Mouse (Mus musculus) embryonic facial prominence, embryonic 13.5 days (tissue): ENCODE measurements around the gene Frmd4a. TPM values are rescaled to one million over a fixed set of nuclear protein-coding genes. Genes with fewer than 3 reads are reported as not detected.

Experiments used
- ATAC-seq: fragments of 200-750 bp; cut with Nextera tagmentation; 2 replicates; pipeline ENCODE4 v1.8.0; 2017; ENCODE audit warnings: low read depth; ENCODE audit not compliant: insufficient number of reproducible peaks, insufficient read depth, low FRiP score, low TSS enrichment
- H3K27ac ChIP-seq: fragments of 300-500 bp; sonication (generic); 2 replicates; pipeline ENCODE4 v1.5.1; 2015; ENCODE audit warnings: moderate library complexity, mild to moderate bottlenecking, inconsistent platforms
- H3K27me3 ChIP-seq: fragments of 300-500 bp; sonication (generic); 2 replicates; pipeline ENCODE4 v1.6.1; 2015; ENCODE audit warnings: mild to moderate bottlenecking, inconsistent platforms
- H3K36me3 ChIP-seq: fragments of 300-500 bp; sonication (generic); 2 replicates; pipeline ENCODE4 v1.6.1; 2015; ENCODE audit warnings: mild to moderate bottlenecking, inconsistent platforms
- H3K4me1 ChIP-seq: fragments of 300-500 bp; sonication (generic); 2 replicates; pipeline ENCODE4 v1.6.1; 2015; ENCODE audit warnings: inconsistent platforms
- H3K4me2 ChIP-seq: fragments of 300-500 bp; sonication (generic); 2 replicates; pipeline ENCODE4 v1.6.1; 2015; ENCODE audit warnings: moderate library complexity, mild to moderate bottlenecking, inconsistent platforms
- H3K4me3 ChIP-seq: fragments of 300-500 bp; sonication (generic); 2 replicates; pipeline ENCODE4 v1.5.1; 2015; ENCODE audit warnings: mild to moderate bottlenecking, inconsistent platforms
- H3K9ac ChIP-seq: fragments of 300-500 bp; sonication (generic); 2 replicates; pipeline ENCODE4 v1.6.1; 2015; ENCODE audit warnings: mild to moderate bottlenecking, inconsistent platforms
- H3K9me3 ChIP-seq: fragments of 300-500 bp; sonication (generic); 2 replicates; pipeline ENCODE4 v1.6.1; 2016; ENCODE audit warnings: inconsistent platforms
- WGBS: fragments of 180-500 bp; shearing (Covaris S2); methylation state at CpG from one replicate; pipeline ENCODE4 v1.1.7; 2015; ENCODE audit warnings: mixed read lengths; 5-methylcytosine and 5-hydroxymethylcytosine counted together
- polyA plus RNA-seq: library from polyadenylated mRNA; unstranded; fragments of >200 nt; fragmentation: Nextera tagmentation; extraction: Ambion mirVana; gene quantifications from 2 replicates; pipeline ENCODE4 v1.2.1, GENCODE M21; 2015

The Frmd4a gene
- polyA plus RNA-seq, 1 experiment from 2014 or later, result 50.8 TPM

DNA sequence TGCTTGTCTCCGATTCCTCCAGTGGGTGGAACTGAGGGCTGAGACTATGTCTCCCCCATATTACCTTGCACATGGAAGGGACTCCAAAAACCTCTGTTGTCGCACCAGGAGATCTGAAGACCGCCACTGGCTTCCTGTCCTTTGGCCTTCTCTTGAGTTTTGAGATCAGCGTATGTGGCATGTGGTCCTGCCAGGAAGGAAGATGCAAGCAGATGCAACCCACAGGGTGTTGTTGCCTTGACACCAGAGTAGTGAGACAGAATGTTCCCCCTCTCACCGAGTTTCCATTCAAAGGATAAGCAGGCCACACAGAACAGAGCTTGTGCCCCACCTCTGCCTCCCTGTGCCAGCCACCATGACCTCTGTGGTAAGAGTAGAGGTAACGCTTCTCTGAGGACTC is 563.1 kb downstream of the Frmd4a start:
- 91% methylated on average over 6 of the region's 6 CpGs for WGBS

DNA sequence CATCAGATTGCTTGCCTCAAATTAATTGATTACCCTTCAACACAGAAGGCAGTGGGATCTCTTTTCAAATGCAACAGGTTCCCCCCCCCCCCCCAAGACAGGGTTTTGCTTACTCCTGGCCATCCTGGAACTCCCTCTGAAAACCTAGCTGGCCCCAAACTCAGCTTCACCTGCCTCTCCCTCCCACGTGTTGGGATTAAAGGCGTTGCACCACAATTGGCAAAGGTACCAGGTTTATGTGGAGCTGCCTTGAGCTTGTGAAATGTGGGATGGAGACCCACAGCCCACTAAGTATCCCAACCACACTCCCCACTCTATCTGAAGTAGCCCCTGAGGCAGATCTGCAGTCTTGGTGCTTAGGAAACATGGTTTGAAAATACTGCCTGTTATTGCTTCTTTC is 565.4 kb downstream of the Frmd4a start:
- H3K9me3 ChIP-seq, result no peaks in the 10 kb centered on the region
- WGBS, result 78% methylated on average over 2 of the region's 2 CpGs
- no peak overlapping the region for H3K4me3 ChIP-seq
- no peak overlapping the region for H3K9ac ChIP-seq
- H3K36me3 ChIP-seq, result peaks cover 48% of the 10 kb centered on the region
- ATAC-seq, result no peak
- no peaks in the 10 kb centered on the region for H3K27me3 ChIP-seq
- peak overlapping the region; percentile 55; the same call in 1 of the 2 replicates for H3K27ac ChIP-seq
- H3K4me2 ChIP-seq, result no peak overlapping the region
- peaks cover 75% of the 10 kb centered on the region for H3K4me1 ChIP-seq

More for the DNA sequence above, 563.1 kb downstream of the Frmd4a start:
- Histone ChIP-seq H3K9me3 (no peaks in the 10 kb centered on the region), H3K4me1 (peaks cover 66% of the 10 kb centered on the region), H3K4me2 (no peak overlapping the region), H3K27ac (no peak overlapping the region), H3K27me3 (no peaks in the 10 kb centered on the region), H3K9ac (no peak overlapping the region), H3K36me3 (peaks cover 58% of the 10 kb centered on the region), H3K4me3 (no peak overlapping the region)
- no peak for ATAC-seq

DNA sequence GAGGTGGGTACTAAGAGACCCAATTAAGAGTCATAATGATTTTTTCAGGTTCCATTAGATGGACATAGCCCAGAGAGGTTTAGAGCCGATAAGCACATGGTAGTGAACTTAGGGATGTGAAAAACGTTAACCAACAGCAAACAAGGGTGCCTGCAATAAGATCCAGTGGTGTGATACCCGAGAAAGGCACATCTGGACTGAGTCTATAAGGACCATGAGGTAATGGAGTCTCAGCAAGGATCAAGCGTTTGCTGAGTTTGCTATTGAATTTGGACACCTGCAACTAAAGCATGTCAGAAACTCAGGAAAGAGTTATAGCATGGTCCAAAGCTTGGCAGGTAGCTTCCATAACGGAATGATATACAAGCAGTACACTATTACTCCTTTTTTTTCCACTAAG is 566.7 kb downstream of the Frmd4a start:
- Histone ChIP-seq H3K27ac (no peak overlapping the region), H3K9ac (no peak overlapping the region), H3K4me3 (no peak overlapping the region), H3K9me3 (no peaks in the 10 kb centered on the region), H3K4me1 (peaks cover 76% of the 10 kb centered on the region), H3K27me3 (no peaks in the 10 kb centered on the region), H3K4me2 (no peak overlapping the region), H3K36me3 (peaks cover 48% of the 10 kb centered on the region)
- no peak for ATAC-seq
- WGBS, result 19% methylated on average over 5 of the region's 5 CpGs

DNA sequence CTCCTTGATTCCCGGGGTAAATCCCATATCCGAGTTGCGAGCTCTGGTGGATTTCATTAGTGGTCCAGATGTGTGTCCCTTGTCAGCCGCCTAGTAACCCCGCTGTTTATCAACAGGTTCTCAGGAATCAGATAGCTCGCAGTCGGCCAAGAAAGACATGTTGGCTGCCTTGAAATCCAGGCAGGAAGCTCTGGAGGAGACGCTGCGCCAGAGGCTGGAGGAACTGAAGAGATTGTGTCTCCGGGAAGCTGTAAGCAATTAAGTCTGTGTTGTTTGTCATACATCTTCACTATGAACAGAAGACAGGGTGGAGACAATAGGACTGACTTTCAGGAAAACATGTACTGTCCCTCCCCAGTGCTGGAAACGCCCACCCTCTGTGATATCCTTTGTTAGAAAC is 568.7 kb downstream of the Frmd4a start:
- WGBS, result 13% methylated on average over 11 of the region's 11 CpGs
- H3K4me1 ChIP-seq, result peaks cover 68% of the 10 kb centered on the region

DNA sequence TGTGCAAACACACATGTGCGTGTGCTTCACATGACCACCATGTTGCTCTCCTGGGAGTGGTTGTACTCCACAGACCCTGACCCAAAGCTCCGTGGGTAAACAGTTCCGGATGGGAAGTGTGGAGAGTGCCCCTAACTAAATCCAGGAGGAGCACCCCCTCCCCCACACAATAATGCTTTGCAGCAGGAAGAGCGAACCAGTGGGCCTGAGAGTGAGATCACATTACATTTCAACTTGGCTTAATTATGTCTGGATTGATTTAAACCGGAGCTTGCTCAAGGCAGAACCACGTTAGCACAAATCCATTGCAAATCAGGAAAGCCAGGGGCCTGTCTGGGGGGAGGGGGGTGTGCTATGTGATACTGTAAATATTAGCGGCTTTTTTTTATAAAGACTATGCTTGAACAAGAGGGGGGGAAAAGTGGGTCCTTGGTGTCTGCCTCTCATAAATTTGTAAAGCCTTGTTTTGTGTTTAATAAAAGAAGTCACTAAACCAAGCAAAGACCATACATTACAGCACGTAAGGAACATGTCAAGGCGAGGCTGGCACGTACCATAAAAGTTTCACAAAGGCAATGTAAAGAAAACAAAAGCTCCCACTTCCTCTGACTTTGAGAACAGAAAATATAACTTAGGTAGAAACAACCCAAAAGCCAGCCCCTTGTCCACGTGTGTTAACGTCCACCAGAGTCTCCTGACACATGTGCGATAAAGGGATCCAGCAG is 570.3 kb downstream of the Frmd4a start:
- no peak overlapping the region for H3K4me3 ChIP-seq
- H3K4me2 ChIP-seq, result peak overlapping the region; percentile 31; the same call in 1 of the 2 replicates
- H3K9ac ChIP-seq, result no peak overlapping the region
- peaks cover 50% of the 10 kb centered on the region for H3K36me3 ChIP-seq
- H3K4me1 ChIP-seq, result peaks cover 63% of the 10 kb centered on the region
- peak; percentile 89 for ATAC-seq
- H3K9me3 ChIP-seq, result no peaks in the 10 kb centered on the region
- H3K27me3 ChIP-seq, result no peaks in the 10 kb centered on the region
- H3K27ac ChIP-seq, result peak overlapping the region; percentile 96
- 10% methylated on average over 13 of the region's 13 CpGs for WGBS

More for the DNA sequence above, 568.7 kb downstream of the Frmd4a start:
- H3K27ac ChIP-seq, result peak overlapping the region; percentile 96
- no peak for ATAC-seq
- H3K9me3 ChIP-seq, result no peaks in the 10 kb centered on the region
- H3K4me3 ChIP-seq, result no peak overlapping the region
- H3K9ac ChIP-seq, result no peak overlapping the region
- H3K4me2 ChIP-seq, result no peak overlapping the region
- peaks cover 47% of the 10 kb centered on the region for H3K36me3 ChIP-seq
- H3K27me3 ChIP-seq, result no peaks in the 10 kb centered on the region

DNA sequence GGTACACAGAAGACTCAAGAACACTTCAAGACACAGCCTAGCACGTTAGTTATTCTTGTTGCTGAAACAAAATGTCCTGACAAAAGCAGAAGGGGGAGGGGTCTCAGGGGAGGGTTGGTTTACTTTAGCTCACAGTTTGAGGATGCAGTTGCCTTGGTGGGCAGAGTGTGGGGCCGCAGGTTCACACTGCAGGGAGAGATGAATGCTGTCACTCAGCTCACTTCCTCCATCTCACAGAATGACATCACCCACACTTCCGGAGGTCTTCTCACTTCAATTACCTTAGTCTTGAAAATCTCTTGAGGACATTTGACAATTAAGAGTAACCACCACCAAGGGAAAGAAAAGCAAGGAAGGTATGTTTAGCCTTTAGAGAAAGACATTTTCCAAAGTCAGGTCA is 574.1 kb downstream of the Frmd4a start:
- peaks cover 83% of the 10 kb centered on the region for H3K36me3 ChIP-seq
- no peak for ATAC-seq
- no peak overlapping the region for H3K9ac ChIP-seq
- H3K4me1 ChIP-seq, result peaks cover 37% of the 10 kb centered on the region
- H3K4me2 ChIP-seq, result no peak overlapping the region
- H3K27me3 ChIP-seq, result no peaks in the 10 kb centered on the region
- H3K9me3 ChIP-seq, result no peaks in the 10 kb centered on the region
- H3K4me3 ChIP-seq, result no peak overlapping the region
- WGBS, result 73% methylated on average over 3 of the region's 3 CpGs
- H3K27ac ChIP-seq, result no peak overlapping the region

DNA sequence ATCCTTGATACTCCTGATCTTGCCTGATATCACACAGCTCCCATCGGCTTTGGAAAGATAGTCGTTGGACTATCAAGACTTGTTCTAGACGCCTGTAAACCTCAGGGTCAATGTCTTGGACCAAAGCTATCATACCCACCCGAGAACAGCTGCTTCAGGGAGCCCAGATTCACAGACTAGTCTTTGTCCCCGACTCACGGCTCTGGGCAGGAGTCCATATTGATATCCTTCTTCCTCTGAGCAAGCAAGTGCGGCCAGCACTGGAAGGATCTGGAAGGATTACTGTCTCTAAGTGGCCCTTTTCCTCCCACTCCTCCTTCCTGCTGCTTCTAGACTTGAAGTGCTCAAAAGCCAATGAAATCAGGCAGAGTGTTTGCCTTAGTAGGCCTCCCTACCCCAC is 575.1 kb downstream of the Frmd4a start:
- WGBS, result 93% methylated on average over 7 of the region's 7 CpGs
- Histone ChIP-seq H3K27ac (peak overlapping the region; percentile 1; the same call in 1 of the 2 replicates), H3K4me1 (peaks cover 27% of the 10 kb centered on the region), H3K4me2 (no peak overlapping the region), H3K4me3 (no peak overlapping the region), H3K9me3 (no peaks in the 10 kb centered on the region), H3K36me3 (peaks cover 92% of the 10 kb centered on the region), H3K9ac (no peak overlapping the region), H3K27me3 (no peaks in the 10 kb centered on the region)
- ATAC-seq, result no peak

DNA sequence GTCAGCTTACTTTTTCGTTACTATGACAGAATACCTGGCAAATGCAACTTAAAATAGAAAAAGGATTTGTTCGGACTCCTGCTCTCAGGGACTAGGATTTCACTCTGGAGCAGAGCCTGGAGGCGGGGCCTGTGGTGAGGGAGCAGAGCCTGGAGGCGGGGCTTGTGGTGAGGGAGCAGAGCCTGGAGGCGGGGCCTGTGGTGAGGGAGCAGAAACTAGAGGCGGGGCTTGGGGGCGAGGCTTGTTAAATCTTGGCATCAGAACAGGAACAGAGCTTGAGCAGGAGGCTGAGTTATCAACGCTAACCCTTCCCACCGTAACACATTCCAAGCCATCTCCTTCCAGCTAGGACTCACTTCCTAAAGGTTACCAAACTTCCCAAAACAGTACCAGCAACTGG is 575.9 kb downstream of the Frmd4a start:
- 0 out of 2 replicates have a peak, but pooled peaks have one; percentile 56 for ATAC-seq
- Histone ChIP-seq H3K9ac (no peak overlapping the region), H3K27ac (peak overlapping the region; percentile 36; the same call in 1 of the 2 replicates), H3K4me2 (no peak overlapping the region), H3K27me3 (no peaks in the 10 kb centered on the region), H3K4me1 (peaks cover 19% of the 10 kb centered on the region), H3K9me3 (no peaks in the 10 kb centered on the region), H3K36me3 (peaks cover 97% of the 10 kb centered on the region), H3K4me3 (no peak overlapping the region)
- WGBS, result 38% methylated on average over 9 of the region's 9 CpGs

DNA sequence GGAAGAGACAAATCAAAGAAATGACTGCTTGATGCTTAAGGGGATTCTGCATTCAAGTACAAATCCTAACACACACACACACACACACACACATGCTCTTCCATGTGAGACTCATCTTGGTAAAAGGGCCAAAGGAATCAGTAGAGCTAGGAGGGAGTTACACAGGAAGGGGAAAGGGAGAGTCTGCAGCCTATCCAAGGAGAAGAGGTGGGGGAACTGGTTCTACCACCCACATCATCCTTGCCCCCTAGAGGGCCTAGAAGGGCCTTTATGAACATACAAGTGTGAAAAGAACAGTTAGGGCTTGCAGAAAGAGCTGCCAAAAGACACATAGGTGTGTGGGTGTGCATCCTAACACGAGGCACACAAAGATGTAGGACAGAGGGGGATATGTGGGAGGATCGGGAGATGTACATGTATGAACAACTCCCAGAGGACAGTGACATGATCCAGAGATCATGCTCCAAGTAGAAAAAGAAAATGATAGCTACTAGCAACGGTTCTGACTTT is 576.4 kb downstream of the Frmd4a start:
- H3K9ac ChIP-seq, result no peak overlapping the region
- no peak overlapping the region for H3K4me3 ChIP-seq
- H3K9me3 ChIP-seq, result no peaks in the 10 kb centered on the region
- H3K27ac ChIP-seq, result 0 out of 2 replicates have a peak overlapping the region, but pooled peaks have one; percentile 36
- no peaks in the 10 kb centered on the region for H3K27me3 ChIP-seq
- ATAC-seq, result no peak
- H3K36me3 ChIP-seq, result peaks cover 97% of the 10 kb centered on the region
- peaks cover 14% of the 10 kb centered on the region for H3K4me1 ChIP-seq
- 85% methylated on average over 3 of the region's 3 CpGs for WGBS
- no peak overlapping the region for H3K4me2 ChIP-seq

DNA sequence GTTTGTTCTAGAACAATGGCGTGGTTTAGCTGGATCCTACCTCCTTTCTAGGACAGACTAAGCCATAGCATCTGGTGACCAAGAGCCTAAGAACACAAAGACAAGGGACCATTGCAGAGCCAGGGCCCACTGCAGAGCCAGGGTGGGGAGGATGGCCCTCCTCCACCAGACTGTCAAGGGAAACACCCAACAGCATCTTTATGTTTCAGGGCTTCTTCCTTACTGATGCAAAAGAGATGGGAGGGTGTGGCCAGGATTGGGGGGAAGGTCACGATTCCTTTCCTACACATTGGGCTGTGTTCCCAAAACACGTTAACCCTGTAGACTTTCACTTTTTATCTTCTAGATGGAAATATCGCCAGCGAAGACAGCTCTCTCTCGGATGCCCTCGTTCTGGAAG is 579.5 kb downstream of the Frmd4a start:
- H3K9ac ChIP-seq, result no peak overlapping the region
- peaks cover 30% of the 10 kb centered on the region for H3K4me1 ChIP-seq
- WGBS, result 93% methylated on average over 7 of the region's 7 CpGs
- no peak overlapping the region for H3K4me3 ChIP-seq
- H3K36me3 ChIP-seq, result peaks cover 90% of the 10 kb centered on the region
- no peak overlapping the region for H3K27ac ChIP-seq
- ATAC-seq, result no peak
- H3K27me3 ChIP-seq, result no peaks in the 10 kb centered on the region
- no peaks in the 10 kb centered on the region for H3K9me3 ChIP-seq
- no peak overlapping the region for H3K4me2 ChIP-seq

DNA sequence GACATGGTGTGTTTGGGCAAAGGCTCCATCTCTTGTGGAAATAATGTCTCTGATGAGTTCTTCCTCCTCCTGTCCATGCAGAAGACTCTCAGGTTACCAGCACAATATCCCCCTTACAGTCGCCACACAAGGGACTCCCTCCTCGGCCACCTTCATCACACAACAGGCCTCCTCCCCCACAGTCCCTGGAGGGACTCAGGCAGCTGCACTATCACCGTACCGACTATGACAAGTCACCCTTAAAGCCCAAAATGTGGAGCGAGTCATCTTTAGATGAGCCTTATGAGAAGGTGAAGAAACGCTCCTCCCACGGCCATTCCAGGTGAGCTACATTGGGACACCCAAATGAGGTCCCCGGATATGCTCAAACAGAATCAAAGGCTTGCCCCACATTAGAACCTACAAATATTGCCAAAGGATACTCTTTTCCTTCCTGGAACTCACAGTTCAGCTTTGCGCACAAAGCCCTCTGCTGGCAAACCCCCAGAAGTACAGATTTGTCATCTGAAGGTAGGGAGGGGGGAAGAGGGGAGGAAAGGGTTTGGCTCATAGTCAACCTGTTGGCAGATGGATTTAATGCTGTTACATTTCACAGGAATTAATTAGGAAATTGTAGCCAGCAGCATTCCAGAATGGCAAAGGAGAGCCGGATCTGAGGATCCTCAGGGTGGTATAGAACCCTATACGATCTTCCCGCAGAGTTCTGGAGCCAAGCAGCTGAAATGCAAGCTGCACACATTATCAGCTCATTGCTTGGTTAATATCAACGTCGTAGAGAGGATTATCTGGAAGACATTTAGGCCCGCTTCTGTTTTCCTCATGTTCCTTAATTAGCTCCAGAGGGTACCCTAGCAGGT is 583.7 kb downstream of the Frmd4a start:
- no peak for ATAC-seq
- no peak overlapping the region for H3K4me3 ChIP-seq
- H3K27ac ChIP-seq, result no peak overlapping the region

More for the DNA sequence above, 583.7 kb downstream of the Frmd4a start:
- Histone ChIP-seq H3K9ac (no peak overlapping the region), H3K36me3 (peaks cover 90% of the 10 kb centered on the region), H3K4me1 (peaks cover 21% of the 10 kb centered on the region), H3K27me3 (no peaks in the 10 kb centered on the region), H3K9me3 (no peaks in the 10 kb centered on the region), H3K4me2 (no peak overlapping the region)
- 36% methylated on average over 15 of the region's 15 CpGs for WGBS
